Mouse (Mus musculus): ENCODE measurements around the gene Galnt14. TPM values are rescaled to one million over a fixed set of nuclear protein-coding genes. Genes with fewer than 3 reads are reported as not detected.

The Galnt14 gene
- polyA plus RNA-seq, 1 experiment, result 3.0 TPM

- no peaks in the 10 kb centered on the region for H3K27me3 ChIP-seq (ENCODE audit: control insufficient read depth, insufficient read depth, low read length, poor library complexity, severe bottlenecking)
- 0 out of 2 replicates have a peak, but pooled peaks cover 2% of the 10 kb centered on the region for H3K9me3 ChIP-seq (replicated peaks; ENCODE audit: control insufficient read depth, insufficient read depth, low read length, poor library complexity, severe bottlenecking)
- H3K36me3 ChIP-seq (ENCODE audit: control insufficient read depth, insufficient read depth, low read length, poor library complexity, severe bottlenecking), result no peaks in the 10 kb centered on the region
- TF ChIP-seq CTCF (IDR thresholded peaks at IDR 0.05; ENCODE audit: low read depth, low read length) (no peak), EP300 (IDR thresholded peaks at IDR 0.05; ENCODE audit: insufficient read depth, low read depth, low read length) (no peak), POLR2A (IDR thresholded peaks at IDR 0.05; ENCODE audit: insufficient read depth, low read length) (no peak)
- H3K4me3 ChIP-seq (ENCODE audit: low read depth, low read length), result no peak overlapping the region
- H3K27ac ChIP-seq (ENCODE audit: insufficient read depth, low read length), result no peak overlapping the region
- no peaks in the 10 kb centered on the region for H3K4me1 ChIP-seq (ENCODE audit: control insufficient read depth, insufficient read depth, low read length)
- H3K9ac ChIP-seq (ENCODE audit: low read depth, poor library complexity, severe bottlenecking), result no peak overlapping the region
These were observed 107.4 kb downstream of the Galnt14 start for GRCm38 (mm10) chr17:73602552-73603478.

DNA sequence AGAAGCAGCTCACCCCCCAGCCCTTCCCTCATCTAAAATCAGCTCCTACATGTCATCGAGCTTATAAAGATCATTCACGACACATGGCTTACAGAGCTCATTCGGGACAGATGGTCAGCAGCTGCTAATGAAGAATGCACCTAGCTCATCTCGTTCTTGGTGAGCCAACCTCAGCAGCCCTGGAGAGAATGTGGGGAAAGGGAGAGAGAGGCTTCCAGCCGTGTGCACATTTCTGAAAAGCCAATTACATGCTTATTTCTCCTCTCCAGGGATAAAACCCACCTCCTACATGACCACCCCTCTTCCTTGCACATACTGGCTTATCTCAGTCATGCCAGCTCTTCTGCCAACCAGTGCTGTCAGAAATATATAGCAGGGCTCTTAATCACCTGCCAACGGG lies 110.3 kb downstream of the Galnt14 start:
- no peak for TF ChIP-seq POLR2A (IDR thresholded peaks at IDR 0.05; ENCODE audit: insufficient read depth, low read length)
- no peak for TF ChIP-seq CTCF (IDR thresholded peaks at IDR 0.05; ENCODE audit: low read depth, low read length)
- no peak for TF ChIP-seq EP300 (IDR thresholded peaks at IDR 0.05; ENCODE audit: insufficient read depth, low read depth, low read length)
- Histone ChIP-seq H3K4me3 (ENCODE audit: low read depth, low read length) (no peak overlapping the region), H3K9me3 (replicated peaks; ENCODE audit: control insufficient read depth, insufficient read depth, low read length, poor library complexity, severe bottlenecking) (0 out of 2 replicates have a peak, but pooled peaks cover 2% of the 10 kb centered on the region), H3K27me3 (ENCODE audit: control insufficient read depth, insufficient read depth, low read length, poor library complexity, severe bottlenecking) (no peaks in the 10 kb centered on the region), H3K4me1 (ENCODE audit: control insufficient read depth, insufficient read depth, low read length) (no peaks in the 10 kb centered on the region), H3K9ac (ENCODE audit: low read depth, poor library complexity, severe bottlenecking) (no peak overlapping the region), H3K27ac (ENCODE audit: insufficient read depth, low read length) (no peak overlapping the region), H3K36me3 (ENCODE audit: control insufficient read depth, insufficient read depth, low read length, poor library complexity, severe bottlenecking) (no peaks in the 10 kb centered on the region)

GRCm38 (mm10) chr17:73592081-73592480 lies 118.2 kb downstream of the Galnt14 start:
- TF ChIP-seq CTCF (IDR thresholded peaks at IDR 0.05; ENCODE audit: low read depth, low read length), result no peak
- no peaks in the 10 kb centered on the region for H3K4me1 ChIP-seq (ENCODE audit: control insufficient read depth, insufficient read depth, low read length)
- H3K4me3 ChIP-seq (ENCODE audit: low read depth, low read length), result no peak overlapping the region
- no peaks in the 10 kb centered on the region for H3K9me3 ChIP-seq (replicated peaks; ENCODE audit: control insufficient read depth, insufficient read depth, low read length, poor library complexity, severe bottlenecking)
- no peaks in the 10 kb centered on the region for H3K27me3 ChIP-seq (ENCODE audit: control insufficient read depth, insufficient read depth, low read length, poor library complexity, severe bottlenecking)
- no peaks in the 10 kb centered on the region for H3K36me3 ChIP-seq (ENCODE audit: control insufficient read depth, insufficient read depth, low read length, poor library complexity, severe bottlenecking)
- H3K27ac ChIP-seq (ENCODE audit: insufficient read depth, low read length), result no peak overlapping the region
- H3K9ac ChIP-seq (ENCODE audit: low read depth, poor library complexity, severe bottlenecking), result no peak overlapping the region

DNA sequence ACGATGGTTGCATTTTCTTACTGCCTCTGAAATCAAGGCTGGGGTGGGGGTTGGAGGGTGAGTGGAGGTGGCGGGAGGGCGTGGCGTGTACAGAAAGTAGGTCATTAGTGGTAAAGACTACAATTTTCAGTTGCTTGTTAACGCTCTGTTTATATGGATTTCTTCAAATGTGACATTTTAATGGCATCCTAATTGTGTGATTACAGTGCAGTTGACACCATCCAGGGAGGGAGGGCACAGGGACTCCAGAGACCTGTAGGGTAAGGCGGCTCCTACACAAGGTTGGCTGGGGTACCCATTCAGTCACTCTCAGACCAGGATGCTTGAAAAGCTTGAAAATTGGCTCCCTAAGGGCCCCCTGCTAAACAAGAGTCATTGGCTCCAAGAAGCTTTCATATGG lies 122.7 kb downstream of the Galnt14 start:
- Histone ChIP-seq H3K9ac (ENCODE audit: low read depth, poor library complexity, severe bottlenecking) (no peak overlapping the region), H3K4me3 (ENCODE audit: low read depth, low read length) (no peak overlapping the region), H3K27me3 (ENCODE audit: control insufficient read depth, insufficient read depth, low read length, poor library complexity, severe bottlenecking) (0 out of 2 replicates have a peak, but pooled peaks cover 2% of the 10 kb centered on the region), H3K36me3 (ENCODE audit: control insufficient read depth, insufficient read depth, low read length, poor library complexity, severe bottlenecking) (no peaks in the 10 kb centered on the region), H3K9me3 (replicated peaks; ENCODE audit: control insufficient read depth, insufficient read depth, low read length, poor library complexity, severe bottlenecking) (no peaks in the 10 kb centered on the region), H3K27ac (ENCODE audit: insufficient read depth, low read length) (no peak overlapping the region), H3K4me1 (ENCODE audit: control insufficient read depth, insufficient read depth, low read length) (no peaks in the 10 kb centered on the region)
- TF ChIP-seq CTCF (IDR thresholded peaks at IDR 0.05; ENCODE audit: low read depth, low read length), result no peak
- TF ChIP-seq EP300 (IDR thresholded peaks at IDR 0.05; ENCODE audit: insufficient read depth, low read depth, low read length), result no peak
- TF ChIP-seq POLR2A (IDR thresholded peaks at IDR 0.05; ENCODE audit: insufficient read depth, low read length), result no peak

DNA sequence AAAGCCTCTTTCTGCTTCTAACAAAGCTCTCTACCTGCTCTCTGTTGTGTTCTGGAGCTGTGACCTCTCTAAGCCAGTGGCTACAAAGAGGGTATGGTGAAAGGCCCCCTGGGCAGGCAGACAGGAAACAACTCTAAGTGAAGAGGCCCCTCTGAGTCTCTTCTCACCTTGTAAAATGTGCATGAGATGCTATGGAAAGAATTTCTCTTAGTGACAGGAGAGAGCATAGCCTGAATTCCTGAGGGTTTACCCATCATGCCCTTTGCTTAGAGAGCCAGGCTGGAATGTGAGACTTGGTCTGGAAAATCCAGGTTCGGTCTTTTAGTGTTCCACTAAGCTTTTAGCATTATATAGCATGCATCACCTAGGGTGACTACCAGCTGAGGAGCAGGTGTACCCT lies 136.1 kb downstream of the Galnt14 start:
- Histone ChIP-seq H3K36me3 (ENCODE audit: control insufficient read depth, insufficient read depth, low read length, poor library complexity, severe bottlenecking) (no peaks in the 10 kb centered on the region), H3K27ac (ENCODE audit: insufficient read depth, low read length) (no peak overlapping the region), H3K4me1 (ENCODE audit: control insufficient read depth, insufficient read depth, low read length) (no peaks in the 10 kb centered on the region), H3K9ac (ENCODE audit: low read depth, poor library complexity, severe bottlenecking) (no peak overlapping the region), H3K4me3 (ENCODE audit: low read depth, low read length) (no peak overlapping the region), H3K9me3 (replicated peaks; ENCODE audit: control insufficient read depth, insufficient read depth, low read length, poor library complexity, severe bottlenecking) (no peaks in the 10 kb centered on the region), H3K27me3 (ENCODE audit: control insufficient read depth, insufficient read depth, low read length, poor library complexity, severe bottlenecking) (no peaks in the 10 kb centered on the region)
- no peak for TF ChIP-seq EP300 (IDR thresholded peaks at IDR 0.05; ENCODE audit: insufficient read depth, low read depth, low read length)
- TF ChIP-seq POLR2A (IDR thresholded peaks at IDR 0.05; ENCODE audit: insufficient read depth, low read length), result no peak
- TF ChIP-seq CTCF (IDR thresholded peaks at IDR 0.05; ENCODE audit: low read depth, low read length), result no peak

- Histone ChIP-seq H3K9me3 (replicated peaks; ENCODE audit: control insufficient read depth, insufficient read depth, low read length, poor library complexity, severe bottlenecking) (no peaks in the 10 kb centered on the region), H3K27me3 (ENCODE audit: control insufficient read depth, insufficient read depth, low read length, poor library complexity, severe bottlenecking) (no peaks in the 10 kb centered on the region), H3K4me3 (ENCODE audit: low read depth, low read length) (no peak overlapping the region), H3K36me3 (ENCODE audit: control insufficient read depth, insufficient read depth, low read length, poor library complexity, severe bottlenecking) (no peaks in the 10 kb centered on the region), H3K9ac (ENCODE audit: low read depth, poor library complexity, severe bottlenecking) (no peak overlapping the region), H3K4me1 (ENCODE audit: control insufficient read depth, insufficient read depth, low read length) (no peaks in the 10 kb centered on the region), H3K27ac (ENCODE audit: insufficient read depth, low read length) (no peak overlapping the region)
- TF ChIP-seq CTCF (IDR thresholded peaks at IDR 0.05; ENCODE audit: low read depth, low read length), result no peak
- no peak for TF ChIP-seq POLR2A (IDR thresholded peaks at IDR 0.05; ENCODE audit: insufficient read depth, low read length)
- TF ChIP-seq EP300 (IDR thresholded peaks at IDR 0.05; ENCODE audit: insufficient read depth, low read depth, low read length), result no peak
These were observed 137.4 kb downstream of the Galnt14 start for GRCm38 (mm10) chr17:73572881-73573280.
